Mouse (Mus musculus): ENCODE data around the gene Capsl. TPM values are rescaled to one million over a fixed set of nuclear protein-coding genes. Genes with fewer than 3 reads are reported as not detected.

Capsl gene
- polyA plus RNA-seq (2014; fragmentation: Nextera tagmentation; extraction: Ambion mirVana): 0.61 and 0.69 TPM in 2 replicates

- Histone ChIP-seq H3K9me3 (ENCODE audit: control insufficient read depth, low read length) (no peaks in the 10 kb centered on the region), H3K4me2 (no peak within 1 kb of the TSS), H3K4me3 (ENCODE audit: low read depth, low read length) (no peak within 1 kb of the TSS), H3K9ac (ENCODE audit: low read length) (no peak within 1 kb of the TSS), H3K27me3 (ENCODE audit: control insufficient read depth, insufficient read depth, low read length) (no peaks in the 10 kb centered on the region), H3K4me1 (ENCODE audit: control insufficient read depth, insufficient read depth, low read length) (no peaks in the 10 kb centered on the region), H3K27ac (ENCODE audit: low read depth, low read length) (no peak within 1 kb of the TSS), H3K36me3 (ENCODE audit: control insufficient read depth, insufficient read depth, low read length) (no peaks in the 10 kb centered on the region)
- WGBS: 58% methylated on average over 12 of the region's 12 CpGs
- peak; percentile 66 for ATAC-seq (ENCODE audit: low FRiP score)
- DNase-seq (ENCODE audit: low spot score, missing footprints): peak; percentile 87
Measured at GRCm38 (mm10) chr15:9435534-9436180, at the start of gene Capsl. Capsl (plus strand) TSS chr15:9436028.

- 93% methylated on average over 3 of the region's 3 CpGs for WGBS
- Histone ChIP-seq H3K27me3 (ENCODE audit: control insufficient read depth, insufficient read depth, low read length) (no peaks in the 10 kb centered on the region), H3K9me3 (ENCODE audit: control insufficient read depth, low read length) (no peaks in the 10 kb centered on the region), H3K4me1 (ENCODE audit: control insufficient read depth, insufficient read depth, low read length) (no peaks in the 10 kb centered on the region), H3K27ac (ENCODE audit: low read depth, low read length) (no peak overlapping the region), H3K4me2 (no peak overlapping the region), H3K9ac (ENCODE audit: low read length) (no peak overlapping the region), H3K36me3 (ENCODE audit: control insufficient read depth, insufficient read depth, low read length) (no peaks in the 10 kb centered on the region), H3K4me3 (ENCODE audit: low read depth, low read length) (no peak overlapping the region)
- ATAC-seq (ENCODE audit: low FRiP score) (no peak), DNase-seq (ENCODE audit: low spot score, missing footprints) (no peak)
Measured at GRCm38 (mm10) chr15:9409475-9409874, 26.4 kb upstream of the Capsl start.

- Histone ChIP-seq H3K27ac (ENCODE audit: low read depth, low read length) (no peak overlapping the region), H3K4me1 (ENCODE audit: control insufficient read depth, insufficient read depth, low read length) (no peaks in the 10 kb centered on the region), H3K36me3 (ENCODE audit: control insufficient read depth, insufficient read depth, low read length) (no peaks in the 10 kb centered on the region), H3K9me3 (ENCODE audit: control insufficient read depth, low read length) (no peaks in the 10 kb centered on the region), H3K27me3 (ENCODE audit: control insufficient read depth, insufficient read depth, low read length) (no peaks in the 10 kb centered on the region), H3K4me3 (ENCODE audit: low read depth, low read length) (no peak overlapping the region), H3K4me2 (no peak overlapping the region), H3K9ac (ENCODE audit: low read length) (no peak overlapping the region)
- ATAC-seq (ENCODE audit: low FRiP score): no peak
- DNase-seq (ENCODE audit: low spot score, missing footprints): no peak
Measured at GRCm38 (mm10) chr15:9421163-9421562, 14.7 kb upstream of the Capsl start.

GRCm38 (mm10) chr15:9427849-9428248, 8.0 kb upstream of the Capsl start:
- H3K27me3 ChIP-seq (ENCODE audit: control insufficient read depth, insufficient read depth, low read length): no peaks in the 10 kb centered on the region
- H3K9me3 ChIP-seq (ENCODE audit: control insufficient read depth, low read length): no peaks in the 10 kb centered on the region
- no peak overlapping the region for H3K9ac ChIP-seq (ENCODE audit: low read length)
- DNase-seq (ENCODE audit: low spot score, missing footprints) (no peak), ATAC-seq (ENCODE audit: low FRiP score) (no peak)
- no peak overlapping the region for H3K27ac ChIP-seq (ENCODE audit: low read depth, low read length)
- H3K36me3 ChIP-seq (ENCODE audit: control insufficient read depth, insufficient read depth, low read length): no peaks in the 10 kb centered on the region
- no peak overlapping the region for H3K4me2 ChIP-seq
- H3K4me1 ChIP-seq (ENCODE audit: control insufficient read depth, insufficient read depth, low read length): no peaks in the 10 kb centered on the region
- no peak overlapping the region for H3K4me3 ChIP-seq (ENCODE audit: low read depth, low read length)

- Histone ChIP-seq H3K9ac (ENCODE audit: low read length) (no peak overlapping the region), H3K36me3 (ENCODE audit: control insufficient read depth, insufficient read depth, low read length) (no peaks in the 10 kb centered on the region), H3K4me2 (no peak overlapping the region), H3K4me3 (ENCODE audit: low read depth, low read length) (no peak overlapping the region), H3K27ac (ENCODE audit: low read depth, low read length) (no peak overlapping the region), H3K27me3 (ENCODE audit: control insufficient read depth, insufficient read depth, low read length) (no peaks in the 10 kb centered on the region), H3K9me3 (ENCODE audit: control insufficient read depth, low read length) (no peaks in the 10 kb centered on the region), H3K4me1 (ENCODE audit: control insufficient read depth, insufficient read depth, low read length) (no peaks in the 10 kb centered on the region)
- DNase-seq (ENCODE audit: low spot score, missing footprints): no peak
- WGBS: 88% methylated on average over 3 of the region's 3 CpGs
- no peak for ATAC-seq (ENCODE audit: low FRiP score)
Measured at GRCm38 (mm10) chr15:9429843-9430242, 6.0 kb upstream of the Capsl start.

GRCm38 (mm10) chr15:9451999-9452398, 16.2 kb downstream of the Capsl start:
- Histone ChIP-seq H3K9me3 (ENCODE audit: control insufficient read depth, low read length) (no peaks in the 10 kb centered on the region), H3K9ac (ENCODE audit: low read length) (no peak overlapping the region), H3K4me3 (ENCODE audit: low read depth, low read length) (no peak overlapping the region), H3K4me2 (no peak overlapping the region), H3K36me3 (ENCODE audit: control insufficient read depth, insufficient read depth, low read length) (no peaks in the 10 kb centered on the region), H3K27me3 (ENCODE audit: control insufficient read depth, insufficient read depth, low read length) (no peaks in the 10 kb centered on the region), H3K4me1 (ENCODE audit: control insufficient read depth, insufficient read depth, low read length) (no peaks in the 10 kb centered on the region), H3K27ac (ENCODE audit: low read depth, low read length) (no peak overlapping the region)
- ATAC-seq (ENCODE audit: low FRiP score) (no peak), DNase-seq (ENCODE audit: low spot score, missing footprints) (no peak)
- WGBS: 88% methylated on average over 1 of the region's 1 CpGs

- no peak overlapping the region for H3K9ac ChIP-seq (ENCODE audit: low read length)
- H3K4me3 ChIP-seq (ENCODE audit: low read depth, low read length): no peak overlapping the region
- ATAC-seq (ENCODE audit: low FRiP score) (no peak), DNase-seq (ENCODE audit: low spot score, missing footprints) (no peak)
- H3K27ac ChIP-seq (ENCODE audit: low read depth, low read length): no peak overlapping the region
- WGBS: 34% methylated on average over 1 of the region's 1 CpGs
- H3K9me3 ChIP-seq (ENCODE audit: control insufficient read depth, low read length): no peaks in the 10 kb centered on the region
- H3K36me3 ChIP-seq (ENCODE audit: control insufficient read depth, insufficient read depth, low read length): no peaks in the 10 kb centered on the region
- H3K4me1 ChIP-seq (ENCODE audit: control insufficient read depth, insufficient read depth, low read length): no peaks in the 10 kb centered on the region
- H3K4me2 ChIP-seq: no peak overlapping the region
- H3K27me3 ChIP-seq (ENCODE audit: control insufficient read depth, insufficient read depth, low read length): no peaks in the 10 kb centered on the region
Measured at GRCm38 (mm10) chr15:9452842-9453241, 17.0 kb downstream of the Capsl start.

GRCm38 (mm10) chr15:9454198-9454597, 18.4 kb downstream of the Capsl start:
- Histone ChIP-seq H3K36me3 (ENCODE audit: control insufficient read depth, insufficient read depth, low read length) (no peaks in the 10 kb centered on the region), H3K9me3 (ENCODE audit: control insufficient read depth, low read length) (no peaks in the 10 kb centered on the region), H3K27ac (ENCODE audit: low read depth, low read length) (no peak overlapping the region), H3K9ac (ENCODE audit: low read length) (no peak overlapping the region), H3K4me3 (ENCODE audit: low read depth, low read length) (no peak overlapping the region), H3K27me3 (ENCODE audit: control insufficient read depth, insufficient read depth, low read length) (no peaks in the 10 kb centered on the region), H3K4me2 (no peak overlapping the region), H3K4me1 (ENCODE audit: control insufficient read depth, insufficient read depth, low read length) (no peaks in the 10 kb centered on the region)
- DNase-seq (ENCODE audit: low spot score, missing footprints) (no peak), ATAC-seq (ENCODE audit: low FRiP score) (no peak)
- WGBS: 81% methylated on average over 4 of the region's 4 CpGs

GRCm38 (mm10) chr15:9455241-9455640, 19.4 kb downstream of the Capsl start:
- WGBS: 77% methylated on average over 4 of the region's 4 CpGs
- Histone ChIP-seq H3K9me3 (ENCODE audit: control insufficient read depth, low read length) (no peaks in the 10 kb centered on the region), H3K27ac (ENCODE audit: low read depth, low read length) (no peak overlapping the region), H3K9ac (ENCODE audit: low read length) (no peak overlapping the region), H3K36me3 (ENCODE audit: control insufficient read depth, insufficient read depth, low read length) (no peaks in the 10 kb centered on the region), H3K27me3 (ENCODE audit: control insufficient read depth, insufficient read depth, low read length) (no peaks in the 10 kb centered on the region), H3K4me1 (ENCODE audit: control insufficient read depth, insufficient read depth, low read length) (no peaks in the 10 kb centered on the region), H3K4me2 (no peak overlapping the region), H3K4me3 (ENCODE audit: low read depth, low read length) (no peak overlapping the region)
- peak; percentile 90 for DNase-seq (ENCODE audit: low spot score, missing footprints)
- ATAC-seq (ENCODE audit: low FRiP score): peak; percentile 89

Data from midbrain, embryonic 11.5 days (tissue).